Mouse (Mus musculus): Measurements from ENCODE around the gene Hivep2. TPM values are rescaled to one million over a fixed set of nuclear protein-coding genes. Genes with fewer than 3 reads are reported as not detected.

The Hivep2 gene
- polyA plus RNA-seq, 1 experiment from 2014 or later: 8.8 TPM

- in situ Hi-C loops (cut with MboI; ENCODE audit: low pct_unique_long_range_greater_than_20kb): no loop called here
- no peak for ATAC-seq
- ChIA-PET CTCF (interaction anchor here (1.2 to 1.8 kb wide), 2 partner anchors 10 to 21 kb away, joined by 3 read pairs; no protein-coding TSS in a partner anchor), POLR2A (no interaction called here)
- no peaks in the 10 kb centered on the region for H3K27me3 ChIP-seq
- no peak for TF ChIP-seq CTCF (IDR thresholded peaks at IDR 0.05)
- no peak for DNase-seq (ENCODE audit: low read depth, low spot score)
Measured at GRCm38 (mm10) chr10:14131307-14131706, 165.4 kb downstream of the Hivep2 start.

- CTCF ChIA-PET: interaction anchor here (1.2 to 1.8 kb wide), 2 partner anchors 9 to 20 kb away, joined by 3 read pairs; no protein-coding TSS in a partner anchor
- DNase-seq (ENCODE audit: low read depth, low spot score) (no peak), ATAC-seq (no peak)
- POLR2A ChIA-PET: no interaction called here
- no peak for TF ChIP-seq CTCF (IDR thresholded peaks at IDR 0.05)
- no peaks in the 10 kb centered on the region for H3K27me3 ChIP-seq
- in situ Hi-C loops (cut with MboI; ENCODE audit: low pct_unique_long_range_greater_than_20kb): no loop called here
Measured at GRCm38 (mm10) chr10:14132061-14132460, 166.2 kb downstream of the Hivep2 start.

GRCm38 (mm10) chr10:14132937-14133336 lies 167.1 kb downstream of the Hivep2 start:
- TF ChIP-seq CTCF (IDR thresholded peaks at IDR 0.05): no peak
- CTCF ChIA-PET: interaction anchor here (1.8 kb wide), 1 partner anchor 20 kb away, joined by 3 read pairs; no protein-coding TSS in a partner anchor
- H3K27me3 ChIP-seq: no peaks in the 10 kb centered on the region
- in situ Hi-C loops (cut with MboI; ENCODE audit: low pct_unique_long_range_greater_than_20kb): no loop called here
- DNase-seq (ENCODE audit: low read depth, low spot score) (no peak), ATAC-seq (no peak)
- POLR2A ChIA-PET: no interaction called here

GRCm38 (mm10) chr10:14138663-14139062 lies 172.8 kb downstream of the Hivep2 start:
- CTCF ChIA-PET: no interaction called here
- no peak for TF ChIP-seq CTCF (IDR thresholded peaks at IDR 0.05)
- DNase-seq (ENCODE audit: low read depth, low spot score) (no peak), ATAC-seq (no peak)
- no peaks in the 10 kb centered on the region for H3K27me3 ChIP-seq
- in situ Hi-C loops (cut with MboI; ENCODE audit: low pct_unique_long_range_greater_than_20kb): no loop called here
- POLR2A ChIA-PET: no interaction called here

- no peaks in the 10 kb centered on the region for H3K27me3 ChIP-seq
- TF ChIP-seq CTCF (IDR thresholded peaks at IDR 0.05): no peak
- ChIA-PET POLR2A (no interaction called here), CTCF (interaction anchor here (1.2 to 1.5 kb wide), 2 partner anchors 13 to 24 kb away, joined by 3 read pairs; no protein-coding TSS in a partner anchor)
- in situ Hi-C loops (cut with MboI; ENCODE audit: low pct_unique_long_range_greater_than_20kb): no loop called here
- DNase-seq (ENCODE audit: low read depth, low spot score): no peak
- ATAC-seq: no peak
Measured at GRCm38 (mm10) chr10:14144840-14145239, 179.0 kb downstream of the Hivep2 start.

- POLR2A ChIA-PET: no interaction called here
- H3K27me3 ChIP-seq: no peaks in the 10 kb centered on the region
- ATAC-seq (no peak), DNase-seq (ENCODE audit: low read depth, low spot score) (no peak)
- no peak for TF ChIP-seq CTCF (IDR thresholded peaks at IDR 0.05)
- CTCF ChIA-PET: no interaction called here
- in situ Hi-C loops (cut with MboI; ENCODE audit: low pct_unique_long_range_greater_than_20kb): no loop called here
Measured at GRCm38 (mm10) chr10:14164829-14165228, 199.0 kb downstream of the Hivep2 start.

- no peak for TF ChIP-seq CTCF (IDR thresholded peaks at IDR 0.05)
- ATAC-seq: no peak
- no peaks in the 10 kb centered on the region for H3K27me3 ChIP-seq
- POLR2A ChIA-PET: no interaction called here
- CTCF ChIA-PET: interaction anchor here (1.2 kb wide), 2 partner anchors 11 to 23 kb away, joined by 3 to 4 read pairs; no protein-coding TSS in a partner anchor
- in situ Hi-C loops (cut with MboI; ENCODE audit: low pct_unique_long_range_greater_than_20kb): no loop called here
- no peak for DNase-seq (ENCODE audit: low read depth, low spot score)
Measured at GRCm38 (mm10) chr10:14168197-14168844, 202.4 kb downstream of the Hivep2 start.

GRCm38 (mm10) chr10:14168869-14169566 lies 203.1 kb downstream of the Hivep2 start:
- ATAC-seq (no peak), DNase-seq (ENCODE audit: low read depth, low spot score) (no peak)
- H3K27me3 ChIP-seq: no peaks in the 10 kb centered on the region
- TF ChIP-seq CTCF (IDR thresholded peaks at IDR 0.05): no peak
- CTCF ChIA-PET: interaction anchor here (1.2 kb wide), 2 partner anchors 11 to 24 kb away, joined by 3 to 4 read pairs; no protein-coding TSS in a partner anchor
- POLR2A ChIA-PET: no interaction called here
- in situ Hi-C loops (cut with MboI; ENCODE audit: low pct_unique_long_range_greater_than_20kb): no loop called here

- DNase-seq (ENCODE audit: low read depth, low spot score) (no peak), ATAC-seq (no peak)
- no peaks in the 10 kb centered on the region for H3K27me3 ChIP-seq
- in situ Hi-C loops (cut with MboI; ENCODE audit: low pct_unique_long_range_greater_than_20kb): no loop called here
- ChIA-PET CTCF (interaction anchor here (0.9 to 2.1 kb wide), 2 partner anchors 10 to 15 kb away, joined by 3 to 6 read pairs; no protein-coding TSS in a partner anchor), POLR2A (interaction anchor here (0.7 kb wide), 1 partner anchor 851 kb away, joined by 3 read pairs; no protein-coding TSS in a partner anchor)
- no peak for TF ChIP-seq CTCF (IDR thresholded peaks at IDR 0.05)
Measured at GRCm38 (mm10) chr10:14174124-14174523, 208.2 kb downstream of the Hivep2 start.

- in situ Hi-C loops (cut with MboI; ENCODE audit: low pct_unique_long_range_greater_than_20kb): no loop called here
- POLR2A ChIA-PET: no interaction called here
- ATAC-seq (no peak), DNase-seq (ENCODE audit: low read depth, low spot score) (no peak)
- no peaks in the 10 kb centered on the region for H3K27me3 ChIP-seq
- no peak for TF ChIP-seq CTCF (IDR thresholded peaks at IDR 0.05)
- CTCF ChIA-PET: no interaction called here
Measured at GRCm38 (mm10) chr10:14179424-14180339, 213.8 kb downstream of the Hivep2 start.
